10 mouse cellular contexts compared by ENCODE assay signal in genomic region chr11:115858354-115858753, GRCm38 (mm10). TPM values are rescaled to one million over a fixed set of nuclear protein-coding genes. Genes with fewer than 3 reads are reported as not detected.
DNase-seq lines count a peak whose midpoint lies in the region; ATAC-seq and TF ChIP-seq lines count a peak whose summit lies in the region.
"Had no signal": no experiment of that assay in that cellular context is flagged by ENCODE, and none has a peak within 500 bp of the region (broad histone marks: within the 10 kb centered on the region; RNA-seq: fewer than 3 reads in every experiment).

Myo15b (plus strand) TSS chr11:115858406.

- WGBS in forebrain, postnatal 0 days = 10% methylated on average over 27 of the region's 27 CpGs
- WGBS in liver, embryonic 16.5 days (ENCODE audit: insufficient replicate concordance) = 13% methylated on average over 27 of the region's 27 CpGs

- H3K27me3 ChIP-seq in forebrain, postnatal 0 days (ENCODE audit: insufficient read depth, low read length) = peaks cover 34% of the 10 kb centered on the region
- peaks cover 48% of the 10 kb centered on the region for H3K27me3 ChIP-seq in liver, embryonic 16.5 days (ENCODE audit: control insufficient read depth, insufficient read depth, low read depth, low read length)

- H3K4me2 ChIP-seq in forebrain, postnatal 0 days (ENCODE audit: low read depth) = peak within 1 kb of the TSS; percentile 40
- H3K4me2 ChIP-seq in liver, embryonic 16.5 days (ENCODE audit: low read depth, low read length) = peak within 1 kb of the TSS; percentile 68

- no peaks in the 10 kb centered on the region for H3K36me3 ChIP-seq in forebrain, postnatal 0 days (ENCODE audit: insufficient read depth)
- peaks cover 3% of the 10 kb centered on the region; the same call in 1 of the 2 replicates for H3K36me3 ChIP-seq in liver, embryonic 16.5 days (ENCODE audit: control insufficient read depth, insufficient read depth)

- no peaks in the 10 kb centered on the region for H3K9me3 ChIP-seq in forebrain, postnatal 0 days (ENCODE audit: low read length)
- no peaks in the 10 kb centered on the region for H3K9me3 ChIP-seq in liver, embryonic 16.5 days (replicated peaks; ENCODE audit: control insufficient read depth, low read length)

- no peak for TF ChIP-seq CTCF in gastrocnemius, adult 2 months (IDR thresholded peaks at IDR 0.05)
- TF ChIP-seq CTCF in forebrain, postnatal 0 days (IDR thresholded peaks at IDR 0.05; ENCODE audit: low read depth) = no peak

- no peak within 1 kb of the TSS for H3K27ac ChIP-seq in gastrocnemius, adult 2 months
- no peak within 1 kb of the TSS for H3K27ac ChIP-seq in forebrain, postnatal 0 days (ENCODE audit: low read depth, low read length)
- H3K27ac ChIP-seq in liver, embryonic 16.5 days (ENCODE audit: low read length) = no peak within 1 kb of the TSS

- H3K9ac ChIP-seq in forebrain, postnatal 0 days = no peak within 1 kb of the TSS
- H3K9ac ChIP-seq in liver, embryonic 16.5 days (ENCODE audit: low read depth, low read length) = peak within 1 kb of the TSS; percentile 33

- no peak for DNase-seq in gastrocnemius, adult 2 months
- DNase-seq in gastrocnemius, postnatal 25 days = no peak
- DNase-seq in B cell, adult 2 months = peak; percentile 28 to 34
- no peak for DNase-seq in forebrain, postnatal 0 days
- no peak for DNase-seq in left cerebral cortex, postnatal 25 days (ENCODE audit: low spot score in 2 of 2)
- no peak for DNase-seq in MN1 (ENCODE audit: low spot score)
- no peak for DNase-seq in frontal cortex, adult 2 months (ENCODE audit: extremely low spot score in 1 of 2, low spot score in 1 of 2)
- DNase-seq: lung, adult 2 months had no signal

- H3K4me1 ChIP-seq in forebrain, postnatal 0 days (ENCODE audit: insufficient read depth) = peaks cover 6% of the 10 kb centered on the region; the same call in 1 of the 2 replicates
- peaks cover 12% of the 10 kb centered on the region for H3K4me1 ChIP-seq in liver, embryonic 16.5 days (ENCODE audit: control insufficient read depth, low read depth, low read length)

- intact Hi-C loops in gastrocnemius, adult 2 months (cut with DNase I) = loop anchor here (2.0 kb wide), 1 partner anchor 20 kb away; no protein-coding TSS in a partner anchor
- intact Hi-C loops in left cerebral cortex, postnatal 25 days (cut with DNase I) = loop anchor here (5.0 kb wide), 1 partner anchor 136 kb away; no protein-coding TSS in a partner anchor

- ATAC-seq in forebrain, postnatal 0 days = no peak
- no peak for ATAC-seq in liver, embryonic 16.5 days (ENCODE audit: low read depth)

- H3K4me3 ChIP-seq in gastrocnemius, adult 2 months = peak within 1 kb of the TSS; percentile 67
- H3K4me3 ChIP-seq in forebrain, postnatal 0 days (ENCODE audit: low read depth, low read length) = peak within 1 kb of the TSS; percentile 30
- H3K4me3 ChIP-seq in liver, embryonic 16.5 days (ENCODE audit: low read depth, low read length) = peak within 1 kb of the TSS; percentile 51

RNA-seq across cellular contexts. Expression of gene Myo15b, which starts in this region (rescaled TPM):
- not detected for total RNA-seq in gastrocnemius, adult 2 months (2021)
- total RNA-seq in gastrocnemius, postnatal 25 days (2021) = not detected
- not detected in 2 replicates for total RNA-seq in forebrain, postnatal 0 days (2014; rRNA removed)
- polyA plus RNA-seq in forebrain, postnatal 0 days (2015; fragmentation: Nextera tagmentation; extraction: Ambion mirVana) = 0.01 TPM in 1 of 2 replicates, not detected in the other
- polyA plus RNA-seq in liver, embryonic 16.5 days (2015; fragmentation: Nextera tagmentation; extraction: Ambion mirVana) = 0.34 and 1.5 TPM in 2 replicates
- total RNA-seq in left cerebral cortex, postnatal 25 days (2021) = under 1 TPM; 0.11 to 0.23 TPM
- polyA plus RNA-seq in frontal cortex, adult 2 months (2012; rRNA removed) = 0.55 and 1.1 TPM in 2 replicates
- polyA plus RNA-seq: C2C12 had no signal

Comparison
In these comparisons a context has a peak if more than half of its experiments do, and no peak if none do; other contexts are left out.
1. DNase-seq: peak in B cell, adult 2 months (2 of 2); none in gastrocnemius, adult 2 months (single experiment), gastrocnemius, postnatal 25 days (single experiment), forebrain, postnatal 0 days (single experiment), left cerebral cortex, postnatal 25 days (0 of 2), MN1 (single experiment) and frontal cortex, adult 2 months (0 of 2).
2. Peak in every context shown above with its lines, with median percentiles within 50 percentile points of each other: H3K4me3 ChIP-seq.